Mouse (Mus musculus): ENCODE data around the gene Xk.
"Not testable (repeated sequence)": the region's sequence is repeated elsewhere in the genome, so short reads cannot be mapped to it uniquely, and the experiment has no call there.

- TF ChIP-seq CTCF (conservative IDR thresholded peaks at IDR 0.05 in 1 of 2, IDR thresholded peaks at IDR 0.05 in 1 of 2; ENCODE audit: low read depth in 2 of 2, low read length in 2 of 2); MXI1 (IDR thresholded peaks at IDR 0.05; ENCODE audit: low read depth, low read length); ZKSCAN1 (IDR thresholded peaks at IDR 0.05; ENCODE audit: borderline replicate concordance, low read depth, low read length); POLR2A (IDR thresholded peaks at IDR 0.05; ENCODE audit: low read depth, low read length); NRF1 (IDR thresholded peaks at IDR 0.05; ENCODE audit: low read depth, low read length); POLR2AphosphoS2 (IDR thresholded peaks at IDR 0.05; ENCODE audit: low read depth, low read length); ELF1 (IDR thresholded peaks at IDR 0.05; ENCODE audit: low read depth, low read length); MAX (IDR thresholded peaks at IDR 0.05; ENCODE audit: low read length); ZMIZ1 (IDR thresholded peaks at IDR 0.05; ENCODE audit: low read depth, low read length); EP300 (IDR thresholded peaks at IDR 0.05; ENCODE audit: low read length): not testable (repeated sequence)
Measured at GRCm38 (mm10) chrX:9333035-9333434, 60.5 kb downstream of the Xk start.

Measured in CH12.LX (cell line).